Mouse (Mus musculus) bone marrow macrophage, adult 2 months (primary cell): ENCODE measurements at regions not wholly inside any gene's neighbourhood (a gene's known extent, or its start where the extent isn't known, plus 50 kb on each side); places are given as distances from the start of the nearest gene placed in this dataset.

Experiments used
- CTCF ChIP-seq: IDR thresholded peaks from 2 replicates; pipeline ENCODE4 v1.5.1; 2012; ENCODE audit warnings: low read depth, mild to moderate bottlenecking, low read length, moderate library complexity
- POLR2A ChIP-seq: IDR thresholded peaks from 2 replicates; pipeline ENCODE4 v1.6.1; 2012; ENCODE audit warnings: mild to moderate bottlenecking, low read depth, low read length, borderline replicate concordance

DNA sequence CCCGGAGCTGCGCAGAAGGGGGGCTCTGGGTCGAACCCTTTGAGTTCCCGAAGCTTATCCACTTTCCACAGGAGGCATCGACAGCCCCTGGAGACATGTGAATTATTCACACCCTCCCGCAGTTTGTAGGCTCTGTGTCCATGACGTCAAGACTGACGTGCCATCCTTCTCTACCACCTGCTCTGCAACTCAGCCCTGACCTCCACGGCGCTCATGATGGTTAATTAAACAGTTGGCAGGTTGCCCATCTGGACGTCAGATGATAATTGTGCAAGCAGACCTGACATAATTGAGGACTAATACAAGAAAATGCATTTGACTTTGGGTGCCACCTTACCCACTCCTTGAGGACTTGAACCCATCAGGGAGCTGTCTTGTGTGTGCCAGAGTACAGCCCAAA, 121.1 kb upstream of the Ppp1r26 start:
- TF ChIP-seq POLR2A (no peak), CTCF (no peak)
